Mouse (Mus musculus): Measurements from ENCODE around the gene Dpysl5. TPM values are rescaled to one million over a fixed set of nuclear protein-coding genes. Genes with fewer than 3 reads are reported as not detected.
"Not testable (repeated sequence)": the region's sequence is repeated elsewhere in the genome, so short reads cannot be mapped to it uniquely, and the experiment has no call there.

Gene Dpysl5
- polyA plus RNA-seq, 1 experiment from 2014 or later: 3.9 TPM

- Histone ChIP-seq H3K9me3 (ENCODE audit: control insufficient read depth, low read length) (no peaks in the 10 kb centered on the region), H3K9ac (ENCODE audit: low read length) (no peak overlapping the region), H3K27me3 (ENCODE audit: control insufficient read depth, insufficient read depth, low read length) (no peaks in the 10 kb centered on the region), H3K36me3 (ENCODE audit: control insufficient read depth, insufficient read depth, low read length) (peaks cover 23% of the 10 kb centered on the region; the same call in 1 of the 2 replicates), H3K4me1 (ENCODE audit: control insufficient read depth, insufficient read depth, low read length) (0 out of 2 replicates have a peak, but pooled peaks cover 2% of the 10 kb centered on the region), H3K4me2 (ENCODE audit: low read depth, severe bottlenecking) (no peak overlapping the region), H3K27ac (replicated peaks; ENCODE audit: low read depth, low read length) (no peak overlapping the region), H3K4me3 (ENCODE audit: low read depth, low read length) (no peak overlapping the region)
- DNase-seq (ENCODE audit: low spot score) (no peak), ATAC-seq (ENCODE audit: insufficient number of reproducible peaks, low FRiP score, low TSS enrichment, low read depth) (no peak)
- WGBS: 89% methylated on average over 3 of the region's 3 CpGs
Observed at GRCm38 (mm10) chr5:30669496-30669830, 41.9 kb upstream of the Dpysl5 start.

- no peaks in the 10 kb centered on the region for H3K27me3 ChIP-seq (ENCODE audit: control insufficient read depth, insufficient read depth, low read length)
- peaks cover 25% of the 10 kb centered on the region for H3K36me3 ChIP-seq (ENCODE audit: control insufficient read depth, insufficient read depth, low read length)
- H3K9ac ChIP-seq (ENCODE audit: low read length): no peak overlapping the region
- no peak overlapping the region for H3K4me3 ChIP-seq (ENCODE audit: low read depth, low read length)
- no peak for DNase-seq (ENCODE audit: low spot score)
- H3K9me3 ChIP-seq (ENCODE audit: control insufficient read depth, low read length): no peaks in the 10 kb centered on the region
- no peak overlapping the region for H3K27ac ChIP-seq (replicated peaks; ENCODE audit: low read depth, low read length)
- 95% methylated on average over 7 of the region's 7 CpGs for WGBS
- H3K4me2 ChIP-seq (ENCODE audit: low read depth, severe bottlenecking): no peak overlapping the region
- 0 out of 2 replicates have a peak, but pooled peaks cover 2% of the 10 kb centered on the region for H3K4me1 ChIP-seq (ENCODE audit: control insufficient read depth, insufficient read depth, low read length)
- ATAC-seq (ENCODE audit: insufficient number of reproducible peaks, low FRiP score, low TSS enrichment, low read depth): no peak
Observed at GRCm38 (mm10) chr5:30670091-30670490, 41.3 kb upstream of the Dpysl5 start.

DNA sequence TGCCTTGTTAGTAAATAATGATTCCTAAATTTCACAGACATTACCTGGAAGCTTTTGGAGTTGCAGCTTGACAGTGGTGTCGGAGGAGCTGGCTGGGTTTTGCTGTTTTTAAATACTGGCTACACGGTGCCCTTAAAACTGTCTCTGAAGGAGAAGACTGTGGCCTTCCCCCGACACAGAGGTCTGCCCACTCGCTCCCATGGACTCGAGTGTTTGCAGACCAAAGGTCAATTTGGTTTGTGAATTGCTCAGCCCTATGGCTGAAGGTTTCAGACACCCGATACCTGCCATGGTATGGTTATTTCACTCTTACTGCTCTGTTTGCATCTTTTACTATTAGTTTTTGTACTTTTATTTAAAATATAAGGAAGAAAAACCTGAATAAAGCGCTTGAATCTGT, 37.4 kb upstream of the Dpysl5 start:
- Histone ChIP-seq H3K9ac (ENCODE audit: low read length) (no peak overlapping the region), H3K9me3 (ENCODE audit: control insufficient read depth, low read length) (no peaks in the 10 kb centered on the region), H3K4me3 (ENCODE audit: low read depth, low read length) (no peak overlapping the region), H3K4me1 (ENCODE audit: control insufficient read depth, insufficient read depth, low read length) (no peaks in the 10 kb centered on the region), H3K4me2 (ENCODE audit: low read depth, severe bottlenecking) (no peak overlapping the region), H3K36me3 (ENCODE audit: control insufficient read depth, insufficient read depth, low read length) (peaks cover 24% of the 10 kb centered on the region), H3K27ac (replicated peaks; ENCODE audit: low read depth, low read length) (no peak overlapping the region), H3K27me3 (ENCODE audit: control insufficient read depth, insufficient read depth, low read length) (no peaks in the 10 kb centered on the region)
- 84% methylated on average over 7 of the region's 7 CpGs for WGBS
- DNase-seq (ENCODE audit: low spot score) (no peak), ATAC-seq (ENCODE audit: insufficient number of reproducible peaks, low FRiP score, low TSS enrichment, low read depth) (no peak)

- no peak overlapping the region for H3K4me3 ChIP-seq (ENCODE audit: low read depth, low read length)
- H3K4me1 ChIP-seq (ENCODE audit: control insufficient read depth, insufficient read depth, low read length): no peaks in the 10 kb centered on the region
- H3K36me3 ChIP-seq (ENCODE audit: control insufficient read depth, insufficient read depth, low read length): peaks cover 17% of the 10 kb centered on the region
- no peak overlapping the region for H3K9ac ChIP-seq (ENCODE audit: low read length)
- ATAC-seq (ENCODE audit: insufficient number of reproducible peaks, low FRiP score, low TSS enrichment, low read depth): no peak
- H3K27ac ChIP-seq (replicated peaks; ENCODE audit: low read depth, low read length): no peak overlapping the region
- WGBS: 87% methylated on average over 7 of the region's 7 CpGs
- H3K9me3 ChIP-seq (ENCODE audit: control insufficient read depth, low read length): no peaks in the 10 kb centered on the region
- H3K27me3 ChIP-seq (ENCODE audit: control insufficient read depth, insufficient read depth, low read length): no peaks in the 10 kb centered on the region
- no peak for DNase-seq (ENCODE audit: low spot score)
- H3K4me2 ChIP-seq (ENCODE audit: low read depth, severe bottlenecking): no peak overlapping the region
Observed at GRCm38 (mm10) chr5:30676800-30677199, 34.6 kb upstream of the Dpysl5 start.

DNA sequence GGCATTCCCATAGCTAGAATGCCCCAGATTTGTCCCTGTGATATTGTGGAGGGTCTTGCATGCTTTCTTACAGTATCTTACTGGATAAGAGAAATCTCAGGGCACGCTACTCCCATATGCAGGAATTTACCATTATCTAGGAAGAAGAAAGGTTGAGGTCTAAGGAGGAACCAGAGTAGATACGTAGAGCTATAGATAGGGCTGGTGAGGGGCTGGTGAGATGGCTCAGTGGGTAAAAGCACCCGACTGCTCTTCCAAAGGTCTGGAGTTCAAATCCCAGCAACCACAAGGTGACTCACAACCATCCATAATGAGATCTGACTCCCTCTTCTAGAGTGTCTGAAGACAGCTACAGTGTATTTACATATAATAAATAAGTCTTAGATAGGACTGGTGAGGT, 33.3 kb upstream of the Dpysl5 start:
- not testable (repeated sequence) for H3K4me2 ChIP-seq (ENCODE audit: low read depth, severe bottlenecking); H3K27me3 ChIP-seq (ENCODE audit: control insufficient read depth, insufficient read depth, low read length); H3K9me3 ChIP-seq (ENCODE audit: control insufficient read depth, low read length); H3K9ac ChIP-seq (ENCODE audit: low read length); H3K4me1 ChIP-seq (ENCODE audit: control insufficient read depth, insufficient read depth, low read length); H3K27ac ChIP-seq (replicated peaks; ENCODE audit: low read depth, low read length); DNase-seq (ENCODE audit: low spot score); H3K4me3 ChIP-seq (ENCODE audit: low read depth, low read length); ATAC-seq (ENCODE audit: insufficient number of reproducible peaks, low FRiP score, low TSS enrichment, low read depth)
- H3K36me3 ChIP-seq (ENCODE audit: control insufficient read depth, insufficient read depth, low read length): peaks cover 10% of the 10 kb centered on the region
- WGBS: 99% methylated on average over 3 of the region's 3 CpGs

DNA sequence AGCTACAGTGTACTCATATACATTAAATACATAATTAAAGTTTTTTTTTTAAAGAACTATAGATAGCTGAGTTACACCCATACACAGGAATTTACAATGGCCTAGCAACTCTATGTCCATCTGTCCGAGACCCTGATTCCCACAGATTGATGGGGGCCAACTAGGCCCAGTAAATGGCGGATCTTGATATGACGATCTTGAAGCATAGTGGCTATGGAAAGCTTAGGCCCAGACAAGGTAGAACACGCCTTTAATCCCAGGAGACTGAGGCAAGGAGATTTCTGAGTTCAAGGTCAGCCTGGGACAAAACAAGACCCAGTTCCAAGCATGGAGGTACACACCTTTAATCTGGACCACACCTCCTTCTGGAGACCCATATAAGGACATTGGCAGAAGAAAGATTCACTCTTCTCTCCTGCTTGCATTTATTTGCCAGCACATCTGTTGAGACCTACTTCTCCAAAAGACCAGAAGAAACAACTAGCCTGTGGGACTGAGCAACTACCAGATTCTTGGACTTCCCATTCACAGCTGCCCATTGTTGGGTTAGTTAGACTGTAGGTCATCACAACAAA, 32.6 kb upstream of the Dpysl5 start:
- Histone ChIP-seq H3K4me2 (ENCODE audit: low read depth, severe bottlenecking) (no peak overlapping the region), H3K36me3 (ENCODE audit: control insufficient read depth, insufficient read depth, low read length) (peaks cover 4% of the 10 kb centered on the region), H3K9ac (ENCODE audit: low read length) (no peak overlapping the region), H3K27ac (replicated peaks; ENCODE audit: low read depth, low read length) (no peak overlapping the region), H3K27me3 (ENCODE audit: control insufficient read depth, insufficient read depth, low read length) (no peaks in the 10 kb centered on the region), H3K4me1 (ENCODE audit: control insufficient read depth, insufficient read depth, low read length) (no peaks in the 10 kb centered on the region), H3K4me3 (ENCODE audit: low read depth, low read length) (no peak overlapping the region), H3K9me3 (ENCODE audit: control insufficient read depth, low read length) (no peaks in the 10 kb centered on the region)
- no peak for ATAC-seq (ENCODE audit: insufficient number of reproducible peaks, low FRiP score, low TSS enrichment, low read depth)
- DNase-seq (ENCODE audit: low spot score): no peak
- 91% methylated on average over 4 of the region's 4 CpGs for WGBS

GRCm38 (mm10) chr5:30679593-30679992, 31.8 kb upstream of the Dpysl5 start:
- no peak for DNase-seq (ENCODE audit: low spot score)
- H3K9me3 ChIP-seq (ENCODE audit: control insufficient read depth, low read length): no peaks in the 10 kb centered on the region
- H3K4me3 ChIP-seq (ENCODE audit: low read depth, low read length): no peak overlapping the region
- no peaks in the 10 kb centered on the region for H3K4me1 ChIP-seq (ENCODE audit: control insufficient read depth, insufficient read depth, low read length)
- H3K9ac ChIP-seq (ENCODE audit: low read length): no peak overlapping the region
- H3K4me2 ChIP-seq (ENCODE audit: low read depth, severe bottlenecking): no peak overlapping the region
- no peaks in the 10 kb centered on the region for H3K27me3 ChIP-seq (ENCODE audit: control insufficient read depth, insufficient read depth, low read length)
- H3K27ac ChIP-seq (replicated peaks; ENCODE audit: low read depth, low read length): no peak overlapping the region
- WGBS: 86% methylated on average over 5 of the region's 5 CpGs
- no peak for ATAC-seq (ENCODE audit: insufficient number of reproducible peaks, low FRiP score, low TSS enrichment, low read depth)
- peaks cover 4% of the 10 kb centered on the region for H3K36me3 ChIP-seq (ENCODE audit: control insufficient read depth, insufficient read depth, low read length)

DNA sequence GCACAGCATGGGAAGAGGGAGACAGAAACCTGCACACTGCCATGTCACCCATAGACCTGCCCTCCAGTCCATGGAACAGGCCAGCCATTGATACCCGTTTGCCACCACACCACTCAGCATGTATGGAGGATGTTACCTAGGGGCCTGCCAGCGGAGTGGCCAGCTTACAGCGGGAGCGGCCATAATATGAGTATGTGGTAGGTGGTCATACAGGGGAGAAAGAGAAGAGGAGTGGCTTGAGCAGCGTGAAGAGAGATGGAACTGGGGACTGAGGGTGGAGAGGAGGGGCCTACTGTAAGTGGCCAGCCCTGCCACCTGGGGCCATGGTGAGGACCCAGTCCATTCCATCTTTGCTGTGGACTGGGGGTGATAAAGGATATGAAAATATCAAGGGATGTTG, 29.4 kb upstream of the Dpysl5 start:
- H3K36me3 ChIP-seq (ENCODE audit: control insufficient read depth, insufficient read depth, low read length): no peaks in the 10 kb centered on the region
- ATAC-seq (ENCODE audit: insufficient number of reproducible peaks, low FRiP score, low TSS enrichment, low read depth) (no peak), DNase-seq (ENCODE audit: low spot score) (no peak)
- no peak overlapping the region for H3K9ac ChIP-seq (ENCODE audit: low read length)
- WGBS: 74% methylated on average over 5 of the region's 5 CpGs
- no peak overlapping the region for H3K4me3 ChIP-seq (ENCODE audit: low read depth, low read length)
- no peaks in the 10 kb centered on the region for H3K9me3 ChIP-seq (ENCODE audit: control insufficient read depth, low read length)
- no peaks in the 10 kb centered on the region for H3K4me1 ChIP-seq (ENCODE audit: control insufficient read depth, insufficient read depth, low read length)
- no peak overlapping the region for H3K27ac ChIP-seq (replicated peaks; ENCODE audit: low read depth, low read length)
- H3K4me2 ChIP-seq (ENCODE audit: low read depth, severe bottlenecking): no peak overlapping the region
- H3K27me3 ChIP-seq (ENCODE audit: control insufficient read depth, insufficient read depth, low read length): no peaks in the 10 kb centered on the region

- ATAC-seq (ENCODE audit: insufficient number of reproducible peaks, low FRiP score, low TSS enrichment, low read depth): no peak
Observed at GRCm38 (mm10) chr5:30682967-30683600, 28.3 kb upstream of the Dpysl5 start.

More at GRCm38 (mm10) chr5:30682967-30683600, 28.3 kb upstream of the Dpysl5 start:
- Histone ChIP-seq H3K9ac (ENCODE audit: low read length) (no peak overlapping the region), H3K9me3 (ENCODE audit: control insufficient read depth, low read length) (no peaks in the 10 kb centered on the region), H3K4me2 (ENCODE audit: low read depth, severe bottlenecking) (no peak overlapping the region), H3K4me3 (ENCODE audit: low read depth, low read length) (no peak overlapping the region), H3K36me3 (ENCODE audit: control insufficient read depth, insufficient read depth, low read length) (no peaks in the 10 kb centered on the region), H3K4me1 (ENCODE audit: control insufficient read depth, insufficient read depth, low read length) (no peaks in the 10 kb centered on the region), H3K27ac (replicated peaks; ENCODE audit: low read depth, low read length) (no peak overlapping the region), H3K27me3 (ENCODE audit: control insufficient read depth, insufficient read depth, low read length) (no peaks in the 10 kb centered on the region)
- DNase-seq (ENCODE audit: low spot score): no peak
